Mouse (Mus musculus): Measurements from ENCODE around the gene Acox2.
"Not testable (repeated sequence)": the region's sequence is repeated elsewhere in the genome, so short reads cannot be mapped to it uniquely, and the experiment has no call there.

The Acox2 gene

GRCm38 (mm10) chr14:8259166-8259565 lies at the start of gene Acox2:
Gene Acox2 (minus strand): TSS chr14:8259353.
- no peak for DNase-seq

GRCm38 (mm10) chr14:8308650-8309049 lies 49.5 kb upstream of the Acox2 start:
- DNase-seq: no peak

DNA sequence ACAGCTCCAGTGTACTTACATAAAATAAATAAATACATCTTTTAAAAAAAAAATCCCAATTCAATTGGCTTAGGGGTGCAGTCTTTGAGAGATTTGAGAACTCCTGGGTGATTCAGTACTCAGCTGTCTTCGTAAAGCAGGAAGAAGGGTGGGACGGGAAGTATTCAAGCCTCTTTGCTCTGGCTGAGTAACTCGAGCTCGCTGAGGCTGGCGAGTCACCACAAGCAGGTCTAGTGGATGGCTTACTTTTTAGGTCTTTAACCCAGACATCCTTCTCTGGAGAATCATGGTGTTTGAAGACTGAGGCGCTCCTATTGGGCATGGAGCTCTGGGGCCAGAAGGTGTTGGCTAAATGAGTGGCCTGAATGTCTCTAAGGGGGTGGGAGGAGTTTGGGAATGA lies 47.7 kb upstream of the Acox2 start:
- DNase-seq: no peak

GRCm38 (mm10) chr14:8305014-8305413 lies 45.9 kb upstream of the Acox2 start:
- no peak for DNase-seq

DNA sequence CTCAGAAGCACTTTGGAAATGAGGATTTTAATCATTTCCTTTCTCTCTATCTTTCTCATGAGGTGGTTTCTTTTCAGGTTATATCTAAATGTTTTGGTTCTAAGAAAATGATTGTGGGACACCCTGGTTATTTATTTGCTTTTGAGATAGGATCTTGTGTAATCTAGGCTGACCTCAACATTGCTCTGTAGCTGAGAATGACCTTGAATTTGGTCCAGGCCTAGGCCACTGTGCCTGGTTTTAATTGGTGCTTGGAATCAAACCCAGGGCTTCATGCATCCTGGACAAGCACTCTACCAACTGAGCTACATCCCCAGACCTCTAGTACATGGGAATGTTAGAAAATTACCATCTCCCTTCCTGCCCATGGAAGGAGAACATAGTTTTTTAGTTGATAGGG lies 44.9 kb upstream of the Acox2 start:
- DNase-seq: no peak

GRCm38 (mm10) chr14:8302687-8303086 lies 43.5 kb upstream of the Acox2 start:
- DNase-seq: no peak

DNA sequence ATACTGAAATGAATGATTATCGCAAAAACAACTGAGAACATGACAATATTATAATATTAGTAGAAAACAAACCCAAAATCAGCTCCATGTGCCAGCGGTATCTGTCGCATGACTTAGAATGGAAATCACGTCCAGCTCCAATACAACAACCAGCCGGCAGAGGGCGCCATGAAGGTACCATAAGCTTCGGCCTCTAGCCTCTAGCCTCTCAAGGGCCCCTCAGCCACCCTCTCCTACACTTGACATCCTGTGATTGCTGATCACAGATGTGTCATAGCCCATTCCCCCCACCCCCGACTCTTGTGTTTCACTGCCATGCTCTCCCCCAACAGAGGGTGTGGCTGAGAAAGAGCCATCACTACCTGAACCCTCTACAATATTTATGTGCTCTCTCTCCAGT lies 41.1 kb upstream of the Acox2 start:
- peak; percentile 53 for DNase-seq

DNA sequence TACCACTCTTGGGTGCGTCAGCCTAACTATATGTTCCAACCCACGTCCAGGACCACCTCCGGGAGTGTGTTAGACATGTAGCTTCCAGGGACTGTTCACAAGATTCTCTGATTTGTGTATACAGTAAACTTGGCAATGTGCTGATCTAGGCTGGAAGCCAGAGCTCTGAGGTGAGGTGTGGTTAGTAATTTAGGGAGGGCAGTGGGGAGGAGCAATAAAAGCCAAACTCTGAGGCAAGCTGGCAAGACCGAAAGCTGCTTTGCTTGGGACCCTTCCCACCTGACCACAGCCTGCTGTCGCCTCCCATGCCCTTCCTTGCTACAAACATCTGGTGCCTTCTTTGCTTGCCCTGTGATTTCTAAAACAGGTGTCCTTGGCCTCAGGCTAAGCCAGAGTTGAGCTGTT lies 38.7 kb upstream of the Acox2 start:
- DNase-seq: no peak

- DNase-seq: no peak
These were observed 35.1 kb upstream of the Acox2 start for GRCm38 (mm10) chr14:8294257-8294656.

DNA sequence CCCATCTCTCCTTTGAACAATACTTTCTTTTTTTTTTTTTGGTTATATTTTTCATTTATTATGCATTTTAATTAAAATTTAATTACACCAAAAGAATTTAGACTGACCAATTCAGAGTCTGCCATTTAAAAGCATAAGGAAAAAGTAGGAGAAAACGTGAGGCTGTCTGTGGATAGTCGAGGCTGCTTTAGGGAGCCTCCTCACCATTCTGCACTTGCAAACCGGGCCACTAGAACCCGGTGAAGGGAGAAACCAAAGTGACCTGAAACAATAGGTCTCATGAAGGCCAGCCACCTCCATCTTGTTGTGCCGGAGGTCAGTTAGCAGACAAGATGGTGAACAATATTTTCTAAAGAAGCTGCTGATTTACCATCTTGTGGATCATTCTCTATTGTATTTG lies 27.4 kb upstream of the Acox2 start:
- not testable (repeated sequence) for DNase-seq

- DNase-seq: no peak
These were observed 24.6 kb upstream of the Acox2 start for GRCm38 (mm10) chr14:8283784-8284183.

DNA sequence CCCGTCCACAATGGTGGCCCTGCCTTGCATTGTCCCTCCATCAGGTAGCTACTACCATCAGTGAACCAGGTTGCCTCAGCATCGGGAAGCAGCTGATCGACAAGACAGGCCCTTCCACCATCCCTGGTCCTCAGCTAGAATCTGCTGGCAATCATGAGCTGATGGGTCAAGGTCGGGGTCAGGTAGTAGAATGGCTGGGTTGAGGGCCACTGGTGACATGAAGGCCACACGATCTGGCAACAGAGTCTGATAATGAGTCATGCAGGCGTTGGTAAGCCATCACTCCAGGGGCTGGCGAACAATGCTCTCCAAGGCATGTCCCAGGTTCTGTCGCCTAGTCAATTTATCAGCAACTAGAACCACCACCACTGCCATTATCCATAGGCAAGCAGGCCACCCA lies 12.1 kb upstream of the Acox2 start:
- not testable (repeated sequence) for DNase-seq

DNA sequence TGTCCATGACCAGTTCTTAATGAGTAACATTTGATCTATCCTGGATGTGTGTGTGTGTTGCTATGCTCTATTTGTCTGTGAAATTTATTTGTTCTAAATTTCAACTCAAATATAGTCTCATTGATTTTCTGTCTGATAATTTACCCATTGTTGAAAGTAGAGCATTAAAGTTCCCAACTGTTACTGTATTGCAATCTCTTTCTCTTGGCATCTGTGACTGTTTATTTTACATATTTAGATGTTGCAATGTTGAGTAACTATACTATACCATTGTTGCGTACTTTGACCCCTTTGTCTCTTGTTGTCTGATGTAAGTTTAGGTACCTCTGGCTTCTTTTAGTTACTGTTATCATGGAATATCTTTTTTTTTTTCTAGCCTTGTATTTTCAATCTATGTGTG lies 5.2 kb upstream of the Acox2 start:
- DNase-seq: no peak

GRCm38 (mm10) chr14:8262242-8262641 lies 3.1 kb upstream of the Acox2 start:
- no peak for DNase-seq

GRCm38 (mm10) chr14:8260214-8260613 lies 1.1 kb upstream of the Acox2 start:
- no peak for DNase-seq

- no peak for DNase-seq
These were observed 401 bp downstream of the Acox2 start for GRCm38 (mm10) chr14:8258752-8259151.

GRCm38 (mm10) chr14:8258335-8258627 lies 872 bp downstream of the Acox2 start:
- DNase-seq: no peak

- no peak for DNase-seq
These were observed 1.4 kb downstream of the Acox2 start for GRCm38 (mm10) chr14:8257521-8258334.

- DNase-seq: no peak
These were observed 2.3 kb downstream of the Acox2 start for GRCm38 (mm10) chr14:8256881-8257280.

- DNase-seq: no peak
These were observed 3.1 kb downstream of the Acox2 start for GRCm38 (mm10) chr14:8256072-8256471.

DNA sequence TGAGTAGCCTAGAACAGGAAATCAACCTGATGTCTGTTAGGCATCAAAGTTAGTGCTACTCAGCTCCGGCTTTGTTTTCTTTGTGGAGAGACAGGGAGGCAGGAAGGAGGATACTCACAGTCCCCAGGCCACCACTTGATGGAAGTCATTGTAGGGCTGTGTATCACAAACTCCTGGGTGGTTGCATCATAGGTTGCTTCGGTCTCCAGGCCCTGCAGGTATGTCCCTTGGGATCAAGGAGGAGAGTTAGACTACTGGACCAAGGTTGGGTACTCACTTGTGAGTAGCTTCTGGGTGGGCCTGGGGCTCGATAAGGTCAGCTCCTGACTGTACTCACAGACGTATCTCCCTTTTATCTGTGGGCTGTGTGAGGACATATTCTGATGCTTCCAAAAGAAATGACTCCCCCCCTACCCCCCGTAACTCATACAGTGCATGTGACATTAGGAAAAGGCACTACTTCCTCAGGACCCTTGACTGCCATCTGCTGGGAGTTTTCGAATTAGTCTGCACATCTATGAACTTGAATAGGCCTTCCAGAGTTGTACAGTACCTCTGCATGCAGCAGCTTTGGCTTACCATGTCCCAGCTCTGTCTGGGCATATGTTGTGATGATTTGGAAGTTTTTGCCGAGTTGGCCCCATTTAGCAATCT lies 4.0 kb downstream of the Acox2 start:
- peak; percentile 73 for DNase-seq

DNA sequence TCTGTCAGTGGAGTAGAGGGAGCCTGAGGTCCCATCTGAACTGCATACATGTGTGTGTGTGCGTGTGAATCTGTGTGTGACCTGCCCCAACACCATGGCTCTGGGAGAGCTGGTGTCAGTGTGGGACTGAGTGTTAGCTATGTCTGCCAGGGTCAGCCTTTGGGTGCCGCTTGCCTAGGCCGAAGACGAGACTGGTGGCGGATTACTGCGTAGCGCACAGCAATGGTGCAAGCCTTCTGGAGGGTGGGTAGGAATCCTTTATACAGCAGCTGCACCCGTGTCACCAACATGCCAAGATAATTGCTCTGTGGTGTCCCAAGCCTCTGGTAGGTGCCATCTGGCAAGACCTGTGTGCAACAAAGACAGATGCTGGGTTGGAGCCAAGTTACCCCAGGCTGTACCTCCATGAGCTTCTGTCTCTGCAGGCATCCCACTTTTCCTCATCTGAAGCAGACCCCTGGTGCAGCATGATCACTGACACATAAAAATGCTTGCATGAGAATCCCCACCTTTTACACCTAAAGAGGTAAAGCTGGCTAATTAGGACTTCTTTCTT lies 7.7 kb downstream of the Acox2 start:
- DNase-seq: no peak

DNA sequence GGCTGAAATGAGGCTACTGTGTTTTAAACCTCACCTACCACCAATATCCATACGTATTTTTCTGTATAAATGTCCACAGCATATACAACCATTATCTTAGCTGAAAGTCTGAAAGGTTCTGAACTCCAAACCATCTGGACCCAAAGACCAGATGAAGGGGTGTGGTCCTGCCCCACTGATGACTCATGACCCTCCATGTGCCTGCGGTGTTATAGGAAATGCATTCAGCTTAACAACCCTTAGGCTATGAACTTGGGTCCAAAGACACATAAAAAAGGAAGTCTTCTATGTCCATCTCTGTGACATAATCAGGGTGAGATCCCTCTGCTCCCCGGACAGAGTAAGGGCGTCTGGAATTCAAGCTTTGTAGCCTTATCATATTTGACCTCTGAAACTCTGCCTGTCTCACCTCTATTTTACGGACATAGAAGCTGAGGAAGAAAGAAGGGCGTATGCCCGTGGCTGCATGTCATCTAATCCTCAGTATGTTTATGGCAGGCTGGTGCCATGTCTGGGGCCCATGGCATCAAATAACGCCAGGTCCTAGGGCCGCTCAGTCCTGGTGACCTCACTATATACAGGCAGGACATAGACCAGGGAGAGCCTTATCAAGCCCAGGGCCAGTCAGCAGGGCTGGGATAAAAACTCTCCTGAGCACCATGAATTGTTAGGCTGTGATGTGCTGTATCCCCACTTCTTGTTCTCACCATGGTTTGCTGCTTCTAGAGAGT lies 8.8 kb downstream of the Acox2 start:
- no peak for DNase-seq

DNA sequence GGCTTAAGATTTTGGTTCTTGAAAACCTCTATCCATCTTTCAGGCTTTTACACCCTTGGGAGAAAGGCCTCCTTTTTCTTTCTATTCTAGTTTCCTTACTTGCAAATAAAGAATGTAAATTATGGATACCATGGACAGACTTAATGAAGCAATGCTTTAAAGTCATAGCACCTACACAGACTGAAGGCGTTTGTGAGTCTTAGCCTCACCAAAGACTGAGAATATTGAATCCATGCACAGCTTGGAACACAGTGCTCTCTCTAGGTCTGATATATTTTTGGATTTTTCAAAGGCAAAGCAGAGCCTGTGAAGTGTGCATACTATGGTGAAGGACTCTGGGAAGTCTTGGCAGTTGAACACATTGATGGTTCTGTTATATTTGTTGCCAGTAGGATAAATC lies 9.9 kb downstream of the Acox2 start:
- no peak for DNase-seq

Data from right cerebral cortex, postnatal 14 days (tissue).